Mouse (Mus musculus): ENCODE data around the gene Gm15155.

DNA sequence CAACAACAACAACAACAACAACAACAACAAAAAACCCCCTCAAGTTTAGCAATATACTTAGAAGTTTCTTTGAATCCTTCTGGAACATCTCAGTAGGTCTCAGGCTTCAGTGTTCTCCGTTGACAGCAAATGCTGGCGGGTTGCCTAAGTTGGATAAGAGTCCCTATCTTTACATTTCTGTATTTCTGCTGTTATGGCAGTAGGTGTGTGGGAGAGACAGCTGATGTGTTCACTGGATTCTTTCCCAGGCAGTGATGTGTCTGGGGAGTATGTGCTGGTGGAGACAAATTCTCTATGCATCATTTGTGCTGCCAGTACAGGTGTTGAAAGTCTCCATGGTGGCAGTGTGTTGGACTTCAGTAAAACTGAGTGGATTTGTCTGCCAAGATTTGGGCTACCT lies 23.3 kb upstream of the Gm15155 start:
- no peak for TF ChIP-seq CTCF (IDR thresholded peaks at IDR 0.05; ENCODE audit: extremely low read depth, insufficient read depth, insufficient read length, insufficient replicate concordance)
- TF ChIP-seq POLR2A (IDR thresholded peaks at IDR 0.05; ENCODE audit: low read depth, low read length) = no peak

Measured in spleen, adult 2 months (tissue).